Mouse (Mus musculus) ES-Bruce4 (cell line): Measurements from ENCODE around the gene Igf2r. TPM values are rescaled to one million over a fixed set of nuclear protein-coding genes. Genes with fewer than 3 reads are reported as not detected.

Source experiments
- H3K27ac ChIP-seq: 2 replicates; pipeline ENCODE4 v1.5.1; 2012; ENCODE audit warnings: low read length, inconsistent platforms; ENCODE audit not compliant: insufficient read depth
- H3K27me3 ChIP-seq: 2 replicates; pipeline ENCODE4 v1.6.1; 2012; ENCODE audit warnings: mild to moderate bottlenecking, low read length, inconsistent platforms; ENCODE audit not compliant: control insufficient read depth, poor library complexity, insufficient read depth, severe bottlenecking
- H3K36me3 ChIP-seq: 2 replicates; pipeline ENCODE4 v1.6.1; 2012; ENCODE audit warnings: inconsistent platforms, mild to moderate bottlenecking, low read length, moderate library complexity; ENCODE audit not compliant: control insufficient read depth, poor library complexity, insufficient read depth, severe bottlenecking
- H3K4me1 ChIP-seq: one replicate; pipeline ENCODE4 v1.8.1; 2011; ENCODE audit warnings: low read length; ENCODE audit not compliant: control insufficient read depth, insufficient read depth
- H3K4me3 ChIP-seq: 2 replicates; pipeline ENCODE4 v1.5.1; 2011; ENCODE audit warnings: low read depth, mild to moderate bottlenecking, low read length
- H3K9ac ChIP-seq: 2 replicates; pipeline ENCODE4 v1.6.1; 2012; ENCODE audit warnings: low read depth, mild to moderate bottlenecking, inconsistent platforms; ENCODE audit not compliant: poor library complexity, severe bottlenecking
- H3K9me3 ChIP-seq: replicated peaks from 2 replicates; pipeline ENCODE4 v1.6.1; 2012; ENCODE audit warnings: mild to moderate bottlenecking, low read length, inconsistent platforms; ENCODE audit not compliant: control insufficient read depth, poor library complexity, insufficient read depth, severe bottlenecking
- CTCF ChIP-seq: IDR thresholded peaks from one replicate; pipeline ENCODE4 v1.8.1; 2011; ENCODE audit warnings: low read depth, low read length
- EP300 ChIP-seq: IDR thresholded peaks from 2 replicates; pipeline ENCODE4 v1.6.1; 2011; ENCODE audit warnings: low read depth, low read length; ENCODE audit not compliant: insufficient read depth
- POLR2A ChIP-seq: IDR thresholded peaks from one replicate; pipeline ENCODE4 v1.8.1; 2011; ENCODE audit warnings: low read length; ENCODE audit not compliant: insufficient read depth
- polyA plus RNA-seq: library from polyadenylated mRNA; stranded (reverse); fragments of >200 nt; gene quantifications from 2 replicates; pipeline ENCODE4 v1.2.4, GENCODE M21; 2011; ENCODE audit warnings: low read depth; ENCODE audit not compliant: missing spikeins, insufficient read depth, insufficient read length

Gene Igf2r
- polyA plus RNA-seq, 1 experiment = 61.4 TPM

GRCm38 (mm10) chr17:12749421-12750367, 19.8 kb downstream of the Igf2r start:
- no peaks in the 10 kb centered on the region for H3K27me3 ChIP-seq
- no peaks in the 10 kb centered on the region for H3K9me3 ChIP-seq
- no peak overlapping the region for H3K4me3 ChIP-seq
- H3K36me3 ChIP-seq = no peaks in the 10 kb centered on the region; the same call in 1 of the 2 replicates
- H3K4me1 ChIP-seq = peaks cover 5% of the 10 kb centered on the region
- no peak overlapping the region for H3K9ac ChIP-seq
- TF ChIP-seq POLR2A (no peak), CTCF (no peak), EP300 (no peak)
- no peak overlapping the region for H3K27ac ChIP-seq

GRCm38 (mm10) chr17:12745761-12746160, 23.7 kb downstream of the Igf2r start:
- TF ChIP-seq POLR2A (no peak), EP300 (no peak), CTCF (no peak)
- Histone ChIP-seq H3K27ac (no peak overlapping the region), H3K9ac (no peak overlapping the region), H3K27me3 (no peaks in the 10 kb centered on the region), H3K9me3 (peaks cover 19% of the 10 kb centered on the region), H3K4me1 (no peaks in the 10 kb centered on the region), H3K36me3 (no peaks in the 10 kb centered on the region; the same call in 1 of the 2 replicates), H3K4me3 (no peak overlapping the region)

GRCm38 (mm10) chr17:12744071-12744470, 25.4 kb downstream of the Igf2r start:
- no peak for TF ChIP-seq CTCF
- no peak for TF ChIP-seq POLR2A
- no peak for TF ChIP-seq EP300
- H3K36me3 ChIP-seq = peaks cover 3% of the 10 kb centered on the region; the same call in 1 of the 2 replicates
- no peak overlapping the region for H3K9ac ChIP-seq

GRCm38 (mm10) chr17:12742151-12742908, 27.1 kb downstream of the Igf2r start:
- H3K4me3 ChIP-seq = peak overlapping the region; percentile 32
- peaks cover 33% of the 10 kb centered on the region for H3K9me3 ChIP-seq
- H3K27me3 ChIP-seq = no peaks in the 10 kb centered on the region
- TF ChIP-seq POLR2A (no peak), EP300 (no peak), CTCF (no peak)
- H3K4me1 ChIP-seq = no peaks in the 10 kb centered on the region
- no peak overlapping the region for H3K27ac ChIP-seq
- peaks cover 3% of the 10 kb centered on the region; the same call in 1 of the 2 replicates for H3K36me3 ChIP-seq
- peak overlapping the region; percentile 64 for H3K9ac ChIP-seq

More at GRCm38 (mm10) chr17:12744071-12744470, 25.4 kb downstream of the Igf2r start:
- H3K4me1 ChIP-seq = no peaks in the 10 kb centered on the region
- H3K27ac ChIP-seq = no peak overlapping the region
- no peaks in the 10 kb centered on the region for H3K27me3 ChIP-seq
- H3K9me3 ChIP-seq = peaks cover 31% of the 10 kb centered on the region
- no peak overlapping the region for H3K4me3 ChIP-seq

- Histone ChIP-seq H3K4me3 (peak overlapping the region; percentile 76), H3K4me1 (no peaks in the 10 kb centered on the region), H3K27ac (no peak overlapping the region), H3K9me3 (peaks cover 33% of the 10 kb centered on the region), H3K27me3 (no peaks in the 10 kb centered on the region), H3K36me3 (peaks cover 3% of the 10 kb centered on the region; the same call in 1 of the 2 replicates), H3K9ac (peak overlapping the region; percentile 64)
- TF ChIP-seq POLR2A = no peak
- no peak for TF ChIP-seq CTCF
- no peak for TF ChIP-seq EP300
These were observed 28.1 kb downstream of the Igf2r start for GRCm38 (mm10) chr17:12741218-12741968.
